Mouse (Mus musculus): ENCODE measurements around the gene Dysf.

GRCm38 (mm10) chr6:84134722-84135394, 126.5 kb downstream of the Dysf start:
- TF ChIP-seq EP300 (IDR thresholded peaks at IDR 0.05; ENCODE audit: low read depth) (no peak), CTCF (IDR thresholded peaks at IDR 0.05; ENCODE audit: low read depth) (no peak)

Data from liver, embryonic 14.5 days (tissue).